Mouse (Mus musculus) lung, adult 2 months (tissue): ENCODE results near the gene Epha1.

ENCODE experiments used
- CTCF ChIP-seq: fragments of 200-500 bp; IDR thresholded peaks from 2 replicates; pipeline ENCODE4 v1.5.1; 2011; ENCODE audit warnings: mild to moderate bottlenecking, low read length, control low read depth; ENCODE audit not compliant: insufficient read depth
- POLR2A ChIP-seq: fragments of 200-500 bp; IDR thresholded peaks from 2 replicates; pipeline ENCODE4 v1.6.1; 2011; ENCODE audit warnings: low read depth, mild to moderate bottlenecking, control low read depth, low read length, borderline replicate concordance; ENCODE audit errors: extremely low read depth

GRCm38 (mm10) chr6:42374701-42375100 is 1.6 kb upstream of the Epha1 start:
- no peak for TF ChIP-seq POLR2A
- TF ChIP-seq CTCF, result no peak
